In genomic region chr14:8258335-8258627, GRCm38 (mm10) we compare ENCODE assay signal across 14 mouse cellular contexts. TPM values are rescaled to one million over a fixed set of nuclear protein-coding genes. Genes with fewer than 3 reads are reported as not detected.
A peak's percentile ranks its signal among the peaks of the same experiment; 100 is the strongest.
DNase-seq lines count a peak whose midpoint lies in the region; ATAC-seq and TF ChIP-seq lines count a peak whose summit lies in the region.
"Had no signal": no experiment of that assay in that cellular context is flagged by ENCODE, and none has a peak within 500 bp of the region (broad histone marks: within the 10 kb centered on the region; RNA-seq: fewer than 3 reads in every experiment).

No protein-coding gene starts in this region.

- H3K4me1 ChIP-seq in kidney, adult 2 months (ENCODE audit: control insufficient read depth, insufficient read depth, low read length): peaks cover 18% of the 10 kb centered on the region
- H3K4me1 ChIP-seq in embryonic facial prominence, embryonic 10.5 days: peaks cover 6% of the 10 kb centered on the region; the same call in 1 of the 2 replicates
- no peaks in the 10 kb centered on the region; the same call in none of the 2 replicates for H3K4me1 ChIP-seq in liver, embryonic 16.5 days (ENCODE audit: control insufficient read depth, low read depth, low read length)
- H3K4me1 ChIP-seq: forebrain, embryonic 15.5 days had no signal

- 26% methylated on average over 3 of the region's 3 CpGs for WGBS in kidney, adult 2 months
- 43% methylated on average over 3 of the region's 3 CpGs for WGBS in embryonic facial prominence, embryonic 10.5 days
- 30% methylated on average over 3 of the region's 3 CpGs for WGBS in liver, embryonic 16.5 days (ENCODE audit: insufficient replicate concordance)

- peak overlapping the region; percentile 42 for H3K9ac ChIP-seq in liver, embryonic 16.5 days (ENCODE audit: low read depth, low read length)
- H3K9ac ChIP-seq: forebrain, embryonic 15.5 days; heart, embryonic 15.5 days; neural tube, embryonic 12.5 days had no signal

- no peaks in the 10 kb centered on the region for H3K36me3 ChIP-seq in kidney, adult 2 months (ENCODE audit: control insufficient read depth, insufficient read depth, low read length)
- no peaks in the 10 kb centered on the region for H3K36me3 ChIP-seq in embryonic facial prominence, embryonic 10.5 days (replicated peaks)
- H3K36me3 ChIP-seq in liver, embryonic 16.5 days (ENCODE audit: control insufficient read depth, insufficient read depth): no peaks in the 10 kb centered on the region
- H3K36me3 ChIP-seq: forebrain, embryonic 15.5 days; heart, embryonic 15.5 days; neural tube, embryonic 12.5 days had no signal

- H3K27ac ChIP-seq in kidney, adult 2 months (ENCODE audit: insufficient read depth, low read depth, low read length): peak overlapping the region; percentile 86
- peak overlapping the region; percentile 26; the same call in 1 of the 2 replicates for H3K27ac ChIP-seq in embryonic facial prominence, embryonic 10.5 days (replicated peaks)
- peak overlapping the region; percentile 62 for H3K27ac ChIP-seq in liver, embryonic 16.5 days (ENCODE audit: low read length)
- H3K27ac ChIP-seq: forebrain, embryonic 15.5 days; heart, embryonic 15.5 days; neural tube, embryonic 12.5 days had no signal

- 0 out of 2 replicates have a peak, but pooled peaks have one; percentile 2 for ATAC-seq in liver, embryonic 16.5 days (ENCODE audit: low read depth)
- ATAC-seq: forebrain, embryonic 15.5 days had no signal

- H3K27me3 ChIP-seq in kidney, adult 2 months (replicated peaks; ENCODE audit: control insufficient read depth, insufficient read depth, low read length): no peaks in the 10 kb centered on the region
- no peaks in the 10 kb centered on the region; the same call in 1 of the 2 replicates for H3K27me3 ChIP-seq in embryonic facial prominence, embryonic 10.5 days (replicated peaks; ENCODE audit: low read depth, poor library complexity, severe bottlenecking)
- no peaks in the 10 kb centered on the region for H3K27me3 ChIP-seq in liver, embryonic 16.5 days (ENCODE audit: control insufficient read depth, insufficient read depth, low read depth, low read length)
- H3K27me3 ChIP-seq: forebrain, embryonic 15.5 days; heart, embryonic 15.5 days; neural tube, embryonic 12.5 days had no signal

- DNase-seq in adrenal gland, adult 8-10 months: peak; percentile 13
- no peak for DNase-seq in adrenal gland, adult 18-20 months (ENCODE audit: low spot score in 2 of 2)
- peak; percentile 86 for DNase-seq in kidney, adult 2 months
- no peak for DNase-seq in kidney, postnatal 10 days
- no peak for DNase-seq in embryonic facial prominence, embryonic 10.5 days (ENCODE audit: low spot score)
- no peak for DNase-seq in spleen, postnatal 36 days (ENCODE audit: low spot score in 2 of 2)
- no peak for DNase-seq in urinary bladder, adult 18-20 months (ENCODE audit: low spot score in 2 of 2)
- DNase-seq: right cerebral cortex, postnatal 25 days; thymus, postnatal 4 days had no signal

- peak overlapping the region; percentile 43 for H3K4me2 ChIP-seq in liver, embryonic 16.5 days (ENCODE audit: low read depth, low read length)
- H3K4me2 ChIP-seq: forebrain, embryonic 15.5 days; heart, embryonic 15.5 days; neural tube, embryonic 12.5 days had no signal

- no peaks in the 10 kb centered on the region for H3K9me3 ChIP-seq in embryonic facial prominence, embryonic 10.5 days
- no peaks in the 10 kb centered on the region for H3K9me3 ChIP-seq in liver, embryonic 16.5 days (replicated peaks; ENCODE audit: control insufficient read depth, low read length)
- H3K9me3 ChIP-seq: forebrain, embryonic 15.5 days; heart, embryonic 15.5 days; neural tube, embryonic 12.5 days had no signal

- H3K4me3 ChIP-seq in kidney, adult 2 months (ENCODE audit: insufficient read depth, low read depth, low read length): peak overlapping the region; percentile 38
- no peak overlapping the region for H3K4me3 ChIP-seq in embryonic facial prominence, embryonic 10.5 days
- H3K4me3 ChIP-seq in liver, embryonic 16.5 days (ENCODE audit: low read depth, low read length): peak overlapping the region; percentile 37
- H3K4me3 ChIP-seq: forebrain, embryonic 15.5 days; heart, embryonic 15.5 days; neural tube, embryonic 12.5 days had no signal

- peak; percentile 9 for TF ChIP-seq POLR2A in kidney, adult 2 months (IDR thresholded peaks at IDR 0.05; ENCODE audit: low read depth, low read length)

- TF ChIP-seq CTCF in kidney, adult 2 months (conservative IDR thresholded peaks at IDR 0.05; ENCODE audit: insufficient read depth, insufficient read length, low read depth, low read length): no peak

RNA-seq across cellular contexts. Expression of gene Acox2, which starts 0.9 kb away (rescaled TPM):
- total RNA-seq in adrenal gland, adult 8-10 months (2022): under 1 TPM in 3 of 4 experiments, not detected in 1; 0.21 to 0.46 (median 0.26) TPM
- total RNA-seq in adrenal gland, adult 18-20 months (2021): 1 to 10 TPM in 1 of 2 experiments, under 1 TPM in 1; 0.23 to 1.7 TPM
- polyA plus RNA-seq in kidney, adult 2 months (2012; rRNA removed): 190 and 252 TPM in 2 replicates
- not detected in 2 replicates for polyA plus RNA-seq in embryonic facial prominence, embryonic 10.5 days (2016; fragmentation: Nextera tagmentation; extraction: Ambion mirVana)
- polyA plus RNA-seq in liver, embryonic 16.5 days (2015; fragmentation: Nextera tagmentation; extraction: Ambion mirVana): 63.5 and 74.1 TPM in 2 replicates
- total RNA-seq: left cerebral cortex, postnatal 25 days had no signal
- polyA plus RNA-seq: forebrain, embryonic 15.5 days; heart, embryonic 15.5 days; neural tube, embryonic 12.5 days had no signal

RNA-seq across cellular contexts. Expression of gene Kctd6, which starts 44.3 kb away (rescaled TPM):
- total RNA-seq in adrenal gland, adult 8-10 months (2022): 10 to 100 TPM; 15.1 to 22.2 (median 18.1) TPM
- 10 to 100 TPM; 13.2 to 16.2 TPM for total RNA-seq in adrenal gland, adult 18-20 months (2021)
- 16.2 and 17.2 TPM in 2 replicates for polyA plus RNA-seq in kidney, adult 2 months (2012; rRNA removed)
- 6.3 and 8.3 TPM in 2 replicates for polyA plus RNA-seq in embryonic facial prominence, embryonic 10.5 days (2016; fragmentation: Nextera tagmentation; extraction: Ambion mirVana)
- polyA plus RNA-seq in liver, embryonic 16.5 days (2015; fragmentation: Nextera tagmentation; extraction: Ambion mirVana): 1.2 TPM in 2 replicates

RNA-seq across cellular contexts. Expression of gene Fam107a, which starts 59.5 kb away (rescaled TPM):
- total RNA-seq in adrenal gland, adult 8-10 months (2022): 1 to 10 TPM; 3.7 to 6.7 (median 5.6) TPM
- total RNA-seq in adrenal gland, adult 18-20 months (2021): 1 to 10 TPM; 7.4 to 8.0 TPM
- polyA plus RNA-seq in kidney, adult 2 months (2012; rRNA removed): 119 and 151 TPM in 2 replicates
- polyA plus RNA-seq in embryonic facial prominence, embryonic 10.5 days (2016; fragmentation: Nextera tagmentation; extraction: Ambion mirVana): 1.1 and 1.6 TPM in 2 replicates
- 0.02 and 0.05 TPM in 2 replicates for polyA plus RNA-seq in liver, embryonic 16.5 days (2015; fragmentation: Nextera tagmentation; extraction: Ambion mirVana)

Comparison
In these comparisons a context has a peak if more than half of its experiments do, and no peak if none do; other contexts are left out.
1. DNase-seq: peak in adrenal gland, adult 8-10 months (single experiment) and kidney, adult 2 months (single experiment); none in adrenal gland, adult 18-20 months (0 of 2), kidney, postnatal 10 days (single experiment), embryonic facial prominence, embryonic 10.5 days (single experiment), spleen, postnatal 36 days (0 of 2) and urinary bladder, adult 18-20 months (0 of 2).
2. H3K27ac ChIP-seq: peak in every context shown above with its lines; median percentile 86 in kidney, adult 2 months; 62 in liver, embryonic 16.5 days; 26 in embryonic facial prominence, embryonic 10.5 days.
3. RNA of gene Acox2, which starts 0.9 kb away (polyA plus RNA-seq): 190 to 252 TPM in kidney, adult 2 months and 63.5 to 74.1 TPM in liver, embryonic 16.5 days; not detected in embryonic facial prominence, embryonic 10.5 days; every median in the first group is over 10 times any median in the second.
4. RNA of gene Fam107a, which starts 59.5 kb away (polyA plus RNA-seq): 119 to 151 TPM in kidney, adult 2 months; 1.1 to 1.6 TPM in embryonic facial prominence, embryonic 10.5 days and 0.02 to 0.05 TPM in liver, embryonic 16.5 days; every median in the first group is over 10 times any median in the second.